Mouse (Mus musculus): ENCODE results near the gene Lrba. TPM values are rescaled to one million over a fixed set of nuclear protein-coding genes. Genes with fewer than 3 reads are reported as not detected.

Gene Lrba
- polyA plus RNA-seq, 1 experiment from 2014 or later: 4.4 TPM

DNA sequence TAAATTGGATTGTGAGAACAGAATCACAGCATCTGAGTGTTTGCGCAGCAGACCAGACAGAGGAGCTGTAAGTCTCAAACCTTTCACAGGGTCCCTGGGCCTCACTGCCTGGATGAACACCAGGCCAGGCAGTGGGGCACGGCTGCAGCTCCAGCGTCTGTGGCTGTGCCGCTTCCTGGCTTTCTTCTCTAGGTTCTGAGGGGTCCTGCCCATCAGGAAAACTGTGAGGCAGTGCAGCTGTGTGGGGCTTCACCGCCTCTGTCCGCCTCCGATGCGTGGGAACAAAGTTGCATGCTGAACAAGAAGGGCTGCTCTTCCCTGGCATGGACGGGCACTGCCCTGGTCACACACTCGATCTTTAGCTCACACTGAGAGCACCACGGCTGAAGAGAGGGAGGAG lies 560.5 kb downstream of the Lrba start:
- Histone ChIP-seq H3K9me3 (no peaks in the 10 kb centered on the region), H3K36me3 (replicated peaks) (peaks cover 23% of the 10 kb centered on the region), H3K27me3 (no peaks in the 10 kb centered on the region), H3K9ac (no peak overlapping the region), H3K27ac (no peak overlapping the region), H3K4me1 (peaks cover 12% of the 10 kb centered on the region; the same call in 1 of the 2 replicates), H3K4me3 (replicated peaks) (no peak overlapping the region), H3K4me2 (no peak overlapping the region)
- ATAC-seq (ENCODE audit: low FRiP score): no peak
- 84% methylated on average over 11 of the region's 11 CpGs for WGBS

GRCm38 (mm10) chr3:86786280-86786679 lies 561.8 kb downstream of the Lrba start:
- Histone ChIP-seq H3K9ac (no peak overlapping the region), H3K4me1 (peaks cover 12% of the 10 kb centered on the region; the same call in 1 of the 2 replicates), H3K27me3 (0 out of 2 replicates have a peak, but pooled peaks cover 3% of the 10 kb centered on the region), H3K4me3 (replicated peaks) (no peak overlapping the region), H3K36me3 (replicated peaks) (peaks cover 36% of the 10 kb centered on the region), H3K4me2 (no peak overlapping the region), H3K9me3 (no peaks in the 10 kb centered on the region), H3K27ac (no peak overlapping the region)
- 91% methylated on average over 12 of the region's 12 CpGs for WGBS
- ATAC-seq (ENCODE audit: low FRiP score): no peak

GRCm38 (mm10) chr3:86786845-86787351 lies 562.4 kb downstream of the Lrba start:
- H3K9me3 ChIP-seq: no peaks in the 10 kb centered on the region
- H3K27ac ChIP-seq: peak overlapping the region; percentile 50; the same call in 1 of the 2 replicates
- WGBS: 69% methylated on average over 11 of the region's 11 CpGs
- H3K9ac ChIP-seq: no peak overlapping the region
- H3K36me3 ChIP-seq (replicated peaks): peaks cover 40% of the 10 kb centered on the region
- 0 out of 2 replicates have a peak, but pooled peaks cover 3% of the 10 kb centered on the region for H3K27me3 ChIP-seq
- peak; percentile 37; the same call in 1 of the 2 replicates for ATAC-seq (ENCODE audit: low FRiP score)
- peaks cover 12% of the 10 kb centered on the region; the same call in 1 of the 2 replicates for H3K4me1 ChIP-seq
- H3K4me2 ChIP-seq: no peak overlapping the region
- no peak overlapping the region for H3K4me3 ChIP-seq (replicated peaks)

- H3K4me3 ChIP-seq (replicated peaks): no peak overlapping the region
- H3K9me3 ChIP-seq: no peaks in the 10 kb centered on the region
- ATAC-seq (ENCODE audit: low FRiP score): no peak
- H3K36me3 ChIP-seq (replicated peaks): peaks cover 47% of the 10 kb centered on the region
- 0 out of 2 replicates have a peak, but pooled peaks cover 3% of the 10 kb centered on the region for H3K27me3 ChIP-seq
- 89% methylated on average over 10 of the region's 10 CpGs for WGBS
- no peak overlapping the region for H3K4me2 ChIP-seq
- H3K9ac ChIP-seq: no peak overlapping the region
- H3K4me1 ChIP-seq: peaks cover 12% of the 10 kb centered on the region; the same call in 1 of the 2 replicates
- H3K27ac ChIP-seq: 0 out of 2 replicates have a peak overlapping the region, but pooled peaks have one; percentile 50
Measured at GRCm38 (mm10) chr3:86787423-86788123, 563.1 kb downstream of the Lrba start.

GRCm38 (mm10) chr3:86788711-86789110 lies 564.2 kb downstream of the Lrba start:
- Histone ChIP-seq H3K27ac (no peak overlapping the region), H3K4me3 (replicated peaks) (no peak overlapping the region), H3K4me2 (no peak overlapping the region), H3K9me3 (no peaks in the 10 kb centered on the region), H3K9ac (no peak overlapping the region), H3K27me3 (0 out of 2 replicates have a peak, but pooled peaks cover 3% of the 10 kb centered on the region), H3K36me3 (replicated peaks) (peaks cover 58% of the 10 kb centered on the region), H3K4me1 (peaks cover 13% of the 10 kb centered on the region; the same call in 1 of the 2 replicates)
- 54% methylated on average over 6 of the region's 6 CpGs for WGBS
- no peak for ATAC-seq (ENCODE audit: low FRiP score)

DNA sequence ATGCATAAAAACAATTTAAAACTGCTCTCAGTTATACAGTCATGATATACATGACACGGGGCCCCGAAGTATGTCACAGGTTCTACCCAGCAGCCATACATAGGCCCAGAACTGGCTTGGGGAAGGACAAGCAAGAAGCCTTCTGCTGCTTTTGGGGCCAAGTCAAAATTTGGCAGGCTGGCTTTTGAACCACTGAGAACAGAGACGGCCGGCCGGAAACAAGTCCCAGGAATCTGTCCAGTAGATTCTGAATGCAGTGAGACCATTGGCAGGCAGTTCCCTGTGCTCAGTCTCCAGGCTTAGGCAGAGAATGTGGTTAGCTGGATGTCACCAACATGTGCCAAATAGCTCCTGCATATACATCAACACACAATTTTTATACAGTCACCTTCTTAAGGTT lies 565.3 kb downstream of the Lrba start:
- no peak overlapping the region for H3K9ac ChIP-seq
- peaks cover 58% of the 10 kb centered on the region for H3K36me3 ChIP-seq (replicated peaks)
- 0 out of 2 replicates have a peak, but pooled peaks cover 3% of the 10 kb centered on the region for H3K27me3 ChIP-seq
- 89% methylated on average over 5 of the region's 5 CpGs for WGBS
- H3K4me1 ChIP-seq: peaks cover 15% of the 10 kb centered on the region; the same call in 1 of the 2 replicates
- no peaks in the 10 kb centered on the region for H3K9me3 ChIP-seq
- no peak overlapping the region for H3K27ac ChIP-seq
- ATAC-seq (ENCODE audit: low FRiP score): no peak
- no peak overlapping the region for H3K4me3 ChIP-seq (replicated peaks)
- H3K4me2 ChIP-seq: no peak overlapping the region

DNA sequence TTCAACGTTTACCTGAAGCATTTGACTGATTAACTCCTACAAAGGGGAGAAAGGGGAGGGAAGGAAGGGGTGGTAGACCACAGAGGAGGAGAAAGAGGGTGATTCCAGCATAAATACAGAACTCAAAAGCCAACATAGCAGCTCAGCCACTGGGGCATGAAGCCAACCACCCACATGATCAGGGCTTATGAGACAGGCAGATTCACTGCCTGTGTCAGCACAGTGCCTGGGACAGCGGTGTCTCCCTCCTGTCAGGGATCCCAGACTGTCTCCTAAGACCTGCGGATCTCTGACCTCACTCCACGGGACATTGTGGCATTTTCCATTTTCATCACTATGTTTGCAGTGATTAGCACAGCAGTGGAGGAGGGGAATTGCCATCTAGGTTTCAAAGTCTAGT lies 568.8 kb downstream of the Lrba start:
- no peak for ATAC-seq (ENCODE audit: low FRiP score)
- no peak overlapping the region for H3K4me2 ChIP-seq
- WGBS: 92% methylated on average over 4 of the region's 4 CpGs
- peaks cover 57% of the 10 kb centered on the region for H3K36me3 ChIP-seq (replicated peaks)
- H3K4me3 ChIP-seq (replicated peaks): no peak overlapping the region
- H3K4me1 ChIP-seq: peaks cover 9% of the 10 kb centered on the region; the same call in 1 of the 2 replicates
- H3K27ac ChIP-seq: no peak overlapping the region
- no peak overlapping the region for H3K9ac ChIP-seq
- no peaks in the 10 kb centered on the region for H3K9me3 ChIP-seq
- H3K27me3 ChIP-seq: 0 out of 2 replicates have a peak, but pooled peaks cover 3% of the 10 kb centered on the region

DNA sequence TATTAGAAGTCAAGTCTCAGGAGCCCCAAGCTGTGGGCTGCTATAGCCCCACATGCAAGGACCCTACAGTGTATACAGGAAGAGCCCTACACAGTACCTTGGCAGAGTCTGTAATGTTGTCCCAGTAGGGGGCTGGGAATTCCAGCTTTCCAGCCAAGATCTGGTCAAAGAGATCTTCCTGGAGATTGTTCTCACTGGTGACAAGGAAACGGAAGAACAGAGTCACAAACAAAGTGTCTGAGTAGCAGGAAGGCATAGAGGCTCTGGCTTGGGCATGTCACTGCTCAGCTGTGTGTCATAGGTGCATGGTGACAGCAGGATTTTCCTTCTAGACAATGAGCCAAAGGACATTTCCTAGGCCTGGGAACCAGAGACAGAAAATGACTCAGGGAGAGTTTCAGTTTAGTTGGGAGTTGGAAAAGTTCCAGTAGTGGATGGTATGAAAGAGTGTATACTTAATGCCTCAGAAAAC lies 569.3 kb downstream of the Lrba start:
- no peak for ATAC-seq (ENCODE audit: low FRiP score)
- H3K36me3 ChIP-seq (replicated peaks): peaks cover 57% of the 10 kb centered on the region
- no peaks in the 10 kb centered on the region for H3K9me3 ChIP-seq
- H3K27me3 ChIP-seq: 0 out of 2 replicates have a peak, but pooled peaks cover 3% of the 10 kb centered on the region
- no peak overlapping the region for H3K27ac ChIP-seq
- H3K4me3 ChIP-seq (replicated peaks): no peak overlapping the region
- peaks cover 8% of the 10 kb centered on the region; the same call in 1 of the 2 replicates for H3K4me1 ChIP-seq
- 68% methylated on average over 1 of the region's 1 CpGs for WGBS
- H3K9ac ChIP-seq: no peak overlapping the region
- no peak overlapping the region for H3K4me2 ChIP-seq

DNA sequence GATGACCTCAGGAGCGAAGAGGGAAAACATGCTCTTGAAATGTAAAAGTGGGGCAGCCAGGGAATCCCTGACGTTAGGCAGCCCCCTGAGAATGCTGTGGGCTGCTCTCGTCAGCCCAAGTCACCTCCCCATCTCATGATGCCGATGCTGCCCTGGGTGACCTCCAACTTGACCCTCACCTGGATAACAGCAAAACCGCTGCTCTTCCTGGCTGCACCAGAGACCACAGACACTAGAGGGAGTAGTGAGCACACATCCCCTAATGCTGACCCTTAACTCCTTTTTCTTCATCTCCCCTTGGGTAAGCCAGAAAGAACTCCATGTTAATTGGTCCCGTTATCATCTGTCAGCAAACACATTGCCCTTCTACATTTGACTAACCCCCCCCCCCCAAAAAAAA lies 572.2 kb downstream of the Lrba start:
- Histone ChIP-seq H3K4me3 (replicated peaks) (no peak overlapping the region), H3K4me2 (no peak overlapping the region), H3K36me3 (replicated peaks) (peaks cover 53% of the 10 kb centered on the region), H3K9ac (no peak overlapping the region), H3K27ac (no peak overlapping the region), H3K4me1 (0 out of 2 replicates have a peak, but pooled peaks cover 3% of the 10 kb centered on the region), H3K9me3 (no peaks in the 10 kb centered on the region), H3K27me3 (no peaks in the 10 kb centered on the region)
- ATAC-seq (ENCODE audit: low FRiP score): no peak
- WGBS: 44% methylated on average over 6 of the region's 6 CpGs

DNA sequence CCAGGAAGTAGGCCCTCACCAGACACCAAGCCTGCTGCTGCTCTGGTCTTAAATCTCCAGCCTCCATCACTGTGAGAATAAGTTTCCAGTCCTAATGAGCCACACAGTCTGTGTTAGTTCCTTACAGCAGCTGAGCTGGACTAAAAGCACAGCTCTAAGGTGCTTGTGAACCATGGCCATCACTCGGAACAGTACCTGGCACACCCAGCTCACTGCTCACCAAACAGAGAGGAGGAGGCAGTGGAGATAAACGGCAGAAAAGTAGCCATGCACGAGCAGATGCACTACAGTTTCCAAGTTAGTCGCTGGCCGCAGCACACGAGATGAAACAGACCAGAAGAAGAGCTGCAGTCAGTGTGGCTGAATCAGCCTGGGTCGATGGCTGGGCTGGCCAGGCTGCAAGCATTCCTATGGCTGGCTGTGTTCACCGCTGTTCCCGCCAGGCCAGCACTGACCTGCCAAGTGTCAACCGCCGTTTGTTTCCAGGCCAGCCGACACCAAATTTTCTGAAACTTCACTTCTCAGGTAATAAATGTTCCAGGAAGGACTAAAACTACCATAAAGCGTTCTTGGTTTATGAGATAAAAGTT lies 573.5 kb downstream of the Lrba start:
- H3K27ac ChIP-seq: no peak overlapping the region
- peaks cover 40% of the 10 kb centered on the region for H3K36me3 ChIP-seq (replicated peaks)
- WGBS: 91% methylated on average over 13 of the region's 13 CpGs
- H3K4me3 ChIP-seq (replicated peaks): no peak overlapping the region
- no peaks in the 10 kb centered on the region for H3K27me3 ChIP-seq
- H3K4me2 ChIP-seq: no peak overlapping the region
- 0 out of 2 replicates have a peak, but pooled peaks cover 5% of the 10 kb centered on the region for H3K4me1 ChIP-seq
- ATAC-seq (ENCODE audit: low FRiP score): no peak
- H3K9me3 ChIP-seq: no peaks in the 10 kb centered on the region
- no peak overlapping the region for H3K9ac ChIP-seq

GRCm38 (mm10) chr3:86799041-86799440 lies 574.6 kb downstream of the Lrba start:
- H3K9me3 ChIP-seq: no peaks in the 10 kb centered on the region
- peaks cover 32% of the 10 kb centered on the region for H3K36me3 ChIP-seq (replicated peaks)
- H3K9ac ChIP-seq: no peak overlapping the region
- H3K27me3 ChIP-seq: no peaks in the 10 kb centered on the region
- no peak overlapping the region for H3K4me3 ChIP-seq (replicated peaks)
- no peak for ATAC-seq (ENCODE audit: low FRiP score)
- peaks cover 5% of the 10 kb centered on the region; the same call in 1 of the 2 replicates for H3K4me1 ChIP-seq
- H3K27ac ChIP-seq: no peak overlapping the region
- H3K4me2 ChIP-seq: no peak overlapping the region
- WGBS: 94% methylated on average over 9 of the region's 9 CpGs

DNA sequence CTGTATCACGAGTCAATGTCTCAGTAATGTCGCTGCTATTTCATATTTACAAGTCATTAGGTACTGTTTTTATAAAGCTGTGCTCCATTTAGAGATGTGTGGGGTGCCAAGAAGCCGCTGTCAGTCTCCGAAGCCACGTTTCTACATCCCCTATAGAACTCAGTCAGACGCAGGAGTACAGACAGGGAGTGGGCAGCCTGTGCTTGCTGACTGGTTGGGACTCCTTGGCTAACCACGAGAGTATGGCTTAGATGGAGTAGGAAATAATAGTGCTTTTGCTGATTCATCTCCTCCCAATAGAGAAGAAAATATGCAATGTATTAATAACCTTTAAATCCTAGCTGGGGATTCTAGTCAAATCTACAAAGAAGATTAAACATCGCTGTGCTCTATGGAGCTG lies 576.4 kb downstream of the Lrba start:
- H3K9ac ChIP-seq: no peak overlapping the region
- no peak overlapping the region for H3K4me2 ChIP-seq
- H3K27ac ChIP-seq: no peak overlapping the region
- WGBS: 91% methylated on average over 8 of the region's 8 CpGs
- no peak for ATAC-seq (ENCODE audit: low FRiP score)
- H3K9me3 ChIP-seq: no peaks in the 10 kb centered on the region
- H3K27me3 ChIP-seq: no peaks in the 10 kb centered on the region
- H3K4me1 ChIP-seq: peaks cover 5% of the 10 kb centered on the region; the same call in 1 of the 2 replicates
- no peak overlapping the region for H3K4me3 ChIP-seq (replicated peaks)
- H3K36me3 ChIP-seq (replicated peaks): peaks cover 43% of the 10 kb centered on the region

Measured in forebrain, embryonic 12.5 days (tissue).